Comparison of ENCODE assay signal across 8 mouse cellular contexts in genomic region chr11:104443359-104443758, GRCm38 (mm10). TPM values are rescaled to one million over a fixed set of nuclear protein-coding genes. Genes with fewer than 3 reads are reported as not detected.
DNase-seq lines count a peak whose midpoint lies in the region; ATAC-seq lines count a peak whose summit lies in the region.

No protein-coding gene starts in this region.

- peak overlapping the region; percentile 90 for H3K4me3 ChIP-seq in lung, embryonic 16.5 days (ENCODE audit: low read length)
- peak overlapping the region; percentile 88 for H3K4me3 ChIP-seq in embryonic facial prominence, embryonic 14.5 days (ENCODE audit: low read depth, low read length)
- H3K4me3 ChIP-seq in limb, embryonic 11.5 days (ENCODE audit: low read depth, low read length) = peak overlapping the region; percentile 73
- H3K4me3 ChIP-seq in stomach, embryonic 14.5 days (ENCODE audit: low read depth, low read length) = peak overlapping the region; percentile 75

- peaks cover 7% of the 10 kb centered on the region; the same call in 1 of the 2 replicates for H3K4me1 ChIP-seq in lung, embryonic 16.5 days (replicated peaks; ENCODE audit: control insufficient read depth, insufficient read depth, low read length)
- H3K4me1 ChIP-seq in embryonic facial prominence, embryonic 14.5 days (ENCODE audit: control insufficient read depth, insufficient read depth, low read length) = 0 out of 2 replicates have a peak, but pooled peaks cover 11% of the 10 kb centered on the region
- H3K4me1 ChIP-seq in limb, embryonic 11.5 days (ENCODE audit: control insufficient read depth, insufficient read depth, low read length) = no peaks in the 10 kb centered on the region
- H3K4me1 ChIP-seq in stomach, embryonic 14.5 days (ENCODE audit: control insufficient read depth, insufficient read depth, low read length) = peaks cover 9% of the 10 kb centered on the region; the same call in 1 of the 2 replicates

- no peak overlapping the region for H3K27ac ChIP-seq in lung, embryonic 16.5 days (ENCODE audit: low read length)
- H3K27ac ChIP-seq in embryonic facial prominence, embryonic 14.5 days (replicated peaks; ENCODE audit: low read depth, low read length) = peak overlapping the region; percentile 100
- H3K27ac ChIP-seq in limb, embryonic 11.5 days (replicated peaks; ENCODE audit: low read depth, low read length) = no peak overlapping the region
- H3K27ac ChIP-seq in stomach, embryonic 14.5 days (ENCODE audit: low read length) = peak overlapping the region; percentile 100; the same call in 1 of the 2 replicates

- no peak overlapping the region; the same call in 1 of the 2 replicates for H3K9ac ChIP-seq in lung, embryonic 16.5 days (ENCODE audit: low read length)
- H3K9ac ChIP-seq in embryonic facial prominence, embryonic 14.5 days (ENCODE audit: low read depth, low read length) = peak overlapping the region; percentile 99
- H3K9ac ChIP-seq in limb, embryonic 11.5 days (ENCODE audit: low read length) = no peak overlapping the region
- no peak overlapping the region; the same call in 1 of the 2 replicates for H3K9ac ChIP-seq in stomach, embryonic 14.5 days (replicated peaks; ENCODE audit: low read depth, low read length)

- 37% methylated on average over 2 of the region's 2 CpGs for WGBS in lung, embryonic 16.5 days
- 50% methylated on average over 2 of the region's 2 CpGs for WGBS in embryonic facial prominence, embryonic 14.5 days
- 45% methylated on average over 2 of the region's 2 CpGs for WGBS in limb, embryonic 11.5 days
- WGBS in stomach, embryonic 14.5 days = 47% methylated on average over 2 of the region's 2 CpGs

- peak overlapping the region; percentile 62 for H3K4me2 ChIP-seq in lung, embryonic 16.5 days (ENCODE audit: low read depth, low read length)
- H3K4me2 ChIP-seq in embryonic facial prominence, embryonic 14.5 days (ENCODE audit: low read depth, low read length) = peak overlapping the region; percentile 80
- peak overlapping the region; percentile 67 for H3K4me2 ChIP-seq in limb, embryonic 11.5 days (ENCODE audit: low read depth, severe bottlenecking)
- H3K4me2 ChIP-seq in stomach, embryonic 14.5 days (replicated peaks; ENCODE audit: low read depth, low read length) = peak overlapping the region; percentile 48

- no peaks in the 10 kb centered on the region for H3K9me3 ChIP-seq in lung, embryonic 16.5 days (ENCODE audit: control insufficient read depth, low read length)
- H3K9me3 ChIP-seq in embryonic facial prominence, embryonic 14.5 days (ENCODE audit: control insufficient read depth, low read length) = no peaks in the 10 kb centered on the region
- no peaks in the 10 kb centered on the region for H3K9me3 ChIP-seq in limb, embryonic 11.5 days (ENCODE audit: control insufficient read depth, low read length)
- H3K9me3 ChIP-seq in stomach, embryonic 14.5 days (ENCODE audit: control insufficient read depth, low read depth, low read length) = no peaks in the 10 kb centered on the region

- no peaks in the 10 kb centered on the region for H3K27me3 ChIP-seq in lung, embryonic 16.5 days (ENCODE audit: control insufficient read depth, insufficient read depth, low read depth, low read length)
- H3K27me3 ChIP-seq in embryonic facial prominence, embryonic 14.5 days (replicated peaks; ENCODE audit: control insufficient read depth, insufficient read depth, low read length) = no peaks in the 10 kb centered on the region
- H3K27me3 ChIP-seq in limb, embryonic 11.5 days (ENCODE audit: control insufficient read depth, insufficient read depth, low read length) = no peaks in the 10 kb centered on the region
- no peaks in the 10 kb centered on the region for H3K27me3 ChIP-seq in stomach, embryonic 14.5 days (ENCODE audit: control insufficient read depth, insufficient read depth, low read length)

- DNase-seq in lung, postnatal 25 days (ENCODE audit: low spot score) = no peak
- no peak for DNase-seq in embryonic facial prominence, embryonic 14.5 days (ENCODE audit: low spot score)
- DNase-seq in limb, embryonic 11.5 days (ENCODE audit: low spot score) = no peak
- no peak for DNase-seq in adipocyte (ENCODE audit: low spot score)
- DNase-seq in retina, embryonic 14.5 days (ENCODE audit: low spot score) = no peak
- DNase-seq in adrenal gland, postnatal 14 days = no peak

- no peaks in the 10 kb centered on the region for H3K36me3 ChIP-seq in lung, embryonic 16.5 days (ENCODE audit: control insufficient read depth, insufficient read depth, low read length)
- no peaks in the 10 kb centered on the region for H3K36me3 ChIP-seq in embryonic facial prominence, embryonic 14.5 days (ENCODE audit: control insufficient read depth, insufficient read depth, low read length)
- H3K36me3 ChIP-seq in limb, embryonic 11.5 days (ENCODE audit: control insufficient read depth, insufficient read depth, low read length) = no peaks in the 10 kb centered on the region
- no peaks in the 10 kb centered on the region for H3K36me3 ChIP-seq in stomach, embryonic 14.5 days (ENCODE audit: control insufficient read depth, insufficient read depth, low read length)

- no peak for ATAC-seq in lung, embryonic 16.5 days (ENCODE audit: low read depth)
- ATAC-seq in embryonic facial prominence, embryonic 14.5 days (ENCODE audit: low read depth) = no peak
- no peak for ATAC-seq in limb, embryonic 11.5 days (ENCODE audit: insufficient number of reproducible peaks, low FRiP score, low TSS enrichment, low read depth)
- no peak for ATAC-seq in stomach, embryonic 14.5 days (ENCODE audit: insufficient number of reproducible peaks, insufficient read depth, low FRiP score, low read depth)

RNA-seq across cellular contexts. Expression of gene Kansl1, which starts 25.3 kb away (rescaled TPM):
- 21.6 and 21.9 TPM in 2 replicates for polyA plus RNA-seq in lung, embryonic 16.5 days (2015; fragmentation: Nextera tagmentation; extraction: Ambion mirVana)
- polyA plus RNA-seq in embryonic facial prominence, embryonic 14.5 days (2014; fragmentation: Nextera tagmentation; extraction: Ambion mirVana) = 26.0 and 27.9 TPM in 2 replicates
- polyA plus RNA-seq in limb, embryonic 11.5 days (2014; fragmentation: Nextera tagmentation; extraction: Ambion mirVana) = 33.6 and 38.8 TPM in 2 replicates
- polyA plus RNA-seq in stomach, embryonic 14.5 days (2014; fragmentation: Nextera tagmentation; extraction: Ambion mirVana) = 28.1 and 30.0 TPM in 2 replicates
- 49.7 and 53.7 TPM in 2 replicates for total RNA-seq in adrenal gland, postnatal 14 days (2021)

Comparison
In these comparisons a context has a peak if more than half of its experiments do, and no peak if none do; other contexts are left out.
1. H3K27ac ChIP-seq: peak in embryonic facial prominence, embryonic 14.5 days (single experiment) and stomach, embryonic 14.5 days (single experiment); none in lung, embryonic 16.5 days (single experiment) and limb, embryonic 11.5 days (single experiment).
2. Peak in every context shown above with its lines, with median percentiles within 50 percentile points of each other: H3K4me2 ChIP-seq and H3K4me3 ChIP-seq.